13 mouse cellular contexts compared by ENCODE assay signal in genomic region chr8:93923897-93924334, GRCm38 (mm10).
DNase-seq lines count a peak whose midpoint lies in the region; ATAC-seq and TF ChIP-seq lines count a peak whose summit lies in the region.
"Had no signal": no experiment of that assay in that cellular context is flagged by ENCODE, and none has a peak within 500 bp of the region (broad histone marks: within the 10 kb centered on the region; RNA-seq: fewer than 3 reads in every experiment).

No protein-coding gene starts in this region.

- no peaks in the 10 kb centered on the region for H3K9me3 ChIP-seq in midbrain, embryonic 11.5 days (ENCODE audit: control insufficient read depth, low read length)
- H3K9me3 ChIP-seq in midbrain, embryonic 16.5 days (replicated peaks; ENCODE audit: control insufficient read depth, low read length, poor library complexity, severe bottlenecking) = no peaks in the 10 kb centered on the region
- no peaks in the 10 kb centered on the region for H3K9me3 ChIP-seq in hindbrain, embryonic 16.5 days (ENCODE audit: control insufficient read depth, low read length)
- no peaks in the 10 kb centered on the region for H3K9me3 ChIP-seq in stomach, postnatal 0 days (ENCODE audit: control insufficient read depth, low read length)
- H3K9me3 ChIP-seq: heart, embryonic 10.5 days had no signal

- no peak for TF ChIP-seq CTCF in gastrocnemius, adult 2 months (IDR thresholded peaks at IDR 0.05)
- no peak for TF ChIP-seq CTCF in stomach, postnatal 0 days (IDR thresholded peaks at IDR 0.05; ENCODE audit: low read depth)

- intact Hi-C loops in gastrocnemius, adult 2 months (cut with DNase I) = no loop called here

- no peak for TF ChIP-seq EP300 in stomach, postnatal 0 days (optimal IDR thresholded peaks at IDR 0.05)

- WGBS in midbrain, embryonic 11.5 days = 87% methylated on average over 7 of the region's 7 CpGs
- WGBS in midbrain, embryonic 16.5 days = 80% methylated on average over 7 of the region's 7 CpGs
- WGBS in hindbrain, embryonic 16.5 days = 61% methylated on average over 7 of the region's 7 CpGs
- 36% methylated on average over 7 of the region's 7 CpGs for WGBS in stomach, postnatal 0 days

- H3K27me3 ChIP-seq in midbrain, embryonic 11.5 days (ENCODE audit: control insufficient read depth, insufficient read depth, low read length) = no peaks in the 10 kb centered on the region
- no peaks in the 10 kb centered on the region for H3K27me3 ChIP-seq in midbrain, embryonic 16.5 days (ENCODE audit: control insufficient read depth, insufficient read depth, low read depth, low read length)
- H3K27me3 ChIP-seq in hindbrain, embryonic 16.5 days (replicated peaks; ENCODE audit: control insufficient read depth, insufficient read depth, low read length) = no peaks in the 10 kb centered on the region
- H3K27me3 ChIP-seq in stomach, postnatal 0 days (ENCODE audit: control insufficient read depth, insufficient read depth, low read length) = no peaks in the 10 kb centered on the region

- DNase-seq in gastrocnemius, adult 2 months = peak; percentile 74
- no peak for DNase-seq in gastrocnemius, postnatal 10 days
- peak; percentile 56 for DNase-seq in midbrain, embryonic 11.5 days (ENCODE audit: low spot score, missing footprints)
- no peak for DNase-seq in stomach, postnatal 0 days (ENCODE audit: low spot score)
- DNase-seq in embryo, embryonic 9.5 days (ENCODE audit: extremely low spot score) = no peak
- no peak for DNase-seq in embryo, embryonic 11 days
- DNase-seq: kidney, adult 18-20 months; lung, embryonic 14.5 days; retina, postnatal 1 day; thymus, adult 2 months had no signal

- no peak overlapping the region for H3K4me3 ChIP-seq in gastrocnemius, adult 2 months
- no peak overlapping the region for H3K4me3 ChIP-seq in midbrain, embryonic 11.5 days (ENCODE audit: low read depth, low read length)
- H3K4me3 ChIP-seq in midbrain, embryonic 16.5 days (ENCODE audit: low read depth, low read length) = no peak overlapping the region
- H3K4me3 ChIP-seq in hindbrain, embryonic 16.5 days (ENCODE audit: low read length) = no peak overlapping the region
- no peak overlapping the region for H3K4me3 ChIP-seq in stomach, postnatal 0 days (ENCODE audit: low read depth, low read length)
- H3K4me3 ChIP-seq: heart, embryonic 10.5 days had no signal

- H3K9ac ChIP-seq in midbrain, embryonic 11.5 days (ENCODE audit: low read length) = no peak overlapping the region
- H3K9ac ChIP-seq in midbrain, embryonic 16.5 days (ENCODE audit: low read depth, low read length) = no peak overlapping the region
- no peak overlapping the region for H3K9ac ChIP-seq in hindbrain, embryonic 16.5 days (ENCODE audit: low read depth, low read length)
- H3K9ac ChIP-seq in stomach, postnatal 0 days (ENCODE audit: low read length) = no peak overlapping the region
- H3K9ac ChIP-seq: lung, embryonic 14.5 days had no signal

- peaks cover 32% of the 10 kb centered on the region for H3K4me1 ChIP-seq in midbrain, embryonic 11.5 days (ENCODE audit: control insufficient read depth, insufficient read depth, low read length)
- H3K4me1 ChIP-seq in midbrain, embryonic 16.5 days (ENCODE audit: control insufficient read depth, insufficient read depth, low read length) = peaks cover 30% of the 10 kb centered on the region
- peaks cover 44% of the 10 kb centered on the region for H3K4me1 ChIP-seq in hindbrain, embryonic 16.5 days (ENCODE audit: control insufficient read depth, insufficient read depth, low read depth, low read length)
- H3K4me1 ChIP-seq in stomach, postnatal 0 days (replicated peaks; ENCODE audit: control insufficient read depth, insufficient read depth) = no peaks in the 10 kb centered on the region

- H3K4me2 ChIP-seq in midbrain, embryonic 11.5 days = no peak overlapping the region
- H3K4me2 ChIP-seq in midbrain, embryonic 16.5 days (ENCODE audit: low read length) = no peak overlapping the region
- no peak overlapping the region for H3K4me2 ChIP-seq in hindbrain, embryonic 16.5 days (ENCODE audit: low read length)
- no peak overlapping the region for H3K4me2 ChIP-seq in stomach, postnatal 0 days (replicated peaks; ENCODE audit: low read depth)
- H3K4me2 ChIP-seq: lung, embryonic 14.5 days had no signal

- H3K27ac ChIP-seq in gastrocnemius, adult 2 months = peak overlapping the region; percentile 31; the same call in 1 of the 2 replicates
- no peak overlapping the region for H3K27ac ChIP-seq in midbrain, embryonic 11.5 days (ENCODE audit: low read depth, low read length)
- no peak overlapping the region for H3K27ac ChIP-seq in midbrain, embryonic 16.5 days (ENCODE audit: low read length)
- no peak overlapping the region; the same call in 1 of the 2 replicates for H3K27ac ChIP-seq in hindbrain, embryonic 16.5 days (ENCODE audit: low read depth, low read length)
- H3K27ac ChIP-seq in stomach, postnatal 0 days (replicated peaks) = no peak overlapping the region
- H3K27ac ChIP-seq: heart, embryonic 10.5 days had no signal

- ATAC-seq in midbrain, embryonic 11.5 days (ENCODE audit: low FRiP score) = no peak
- no peak for ATAC-seq in midbrain, embryonic 16.5 days
- ATAC-seq in hindbrain, embryonic 16.5 days = 0 out of 2 replicates have a peak, but pooled peaks have one; percentile 7
- ATAC-seq in stomach, postnatal 0 days (ENCODE audit: low FRiP score, low TSS enrichment) = 0 out of 2 replicates have a peak, but pooled peaks have one; percentile 17

- H3K36me3 ChIP-seq in midbrain, embryonic 11.5 days (ENCODE audit: control insufficient read depth, insufficient read depth, low read length) = no peaks in the 10 kb centered on the region
- H3K36me3 ChIP-seq in midbrain, embryonic 16.5 days (ENCODE audit: control insufficient read depth, insufficient read depth, low read length) = no peaks in the 10 kb centered on the region
- H3K36me3 ChIP-seq in hindbrain, embryonic 16.5 days (ENCODE audit: control insufficient read depth, insufficient read depth, low read length) = peaks cover 5% of the 10 kb centered on the region; the same call in 1 of the 2 replicates
- no peaks in the 10 kb centered on the region for H3K36me3 ChIP-seq in stomach, postnatal 0 days (ENCODE audit: control insufficient read depth, insufficient read depth, low read length)

Comparison
In these comparisons a context has a peak if more than half of its experiments do, and no peak if none do; other contexts are left out.
1. DNase-seq: peak in gastrocnemius, adult 2 months (single experiment) and midbrain, embryonic 11.5 days (single experiment); none in gastrocnemius, postnatal 10 days (single experiment), stomach, postnatal 0 days (single experiment), embryo, embryonic 9.5 days (single experiment) and embryo, embryonic 11 days (single experiment).
2. ATAC-seq: peak in hindbrain, embryonic 16.5 days (single experiment) and stomach, postnatal 0 days (single experiment); none in midbrain, embryonic 11.5 days (single experiment) and midbrain, embryonic 16.5 days (single experiment).